Mouse (Mus musculus) right cerebral cortex, postnatal 4 days (tissue): ENCODE results near the gene Dcaf12l2.

Experiments
- DNase-seq: peaks from one replicate; pipeline ENCODE4 v3.0.0-alpha.2; 2022

Gene Dcaf12l2

GRCm38 (mm10) chrX:44367646-44368521, at the start of gene Dcaf12l2:
Dcaf12l2 (minus strand) TSS chrX:44368342.
- DNase-seq, result peak; percentile 17

DNA sequence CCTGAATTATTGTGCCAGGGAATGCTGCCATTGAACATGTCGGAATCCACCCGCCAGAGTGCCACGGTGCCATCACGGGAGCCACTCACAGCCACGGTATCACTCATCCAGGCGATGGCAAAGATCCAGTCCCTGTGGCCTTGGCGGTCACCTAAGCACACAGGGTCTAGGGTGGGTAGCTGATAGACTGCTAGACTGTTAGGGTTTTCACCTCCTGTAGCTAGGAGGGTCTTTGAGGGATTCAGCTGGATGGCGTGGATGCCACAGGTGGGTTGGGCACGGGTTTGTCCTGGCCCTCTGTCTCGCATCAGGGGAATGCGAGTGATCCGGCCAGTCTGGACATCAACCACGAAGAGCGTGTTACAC, 879 bp downstream of the Dcaf12l2 start:
- DNase-seq, result no peak
